Mouse (Mus musculus): ENCODE measurements at regions not wholly inside any gene's neighbourhood (a gene's known extent, or its start where the extent isn't known, plus 50 kb on each side); places are given as distances from the start of the nearest gene placed in this dataset.

DNA sequence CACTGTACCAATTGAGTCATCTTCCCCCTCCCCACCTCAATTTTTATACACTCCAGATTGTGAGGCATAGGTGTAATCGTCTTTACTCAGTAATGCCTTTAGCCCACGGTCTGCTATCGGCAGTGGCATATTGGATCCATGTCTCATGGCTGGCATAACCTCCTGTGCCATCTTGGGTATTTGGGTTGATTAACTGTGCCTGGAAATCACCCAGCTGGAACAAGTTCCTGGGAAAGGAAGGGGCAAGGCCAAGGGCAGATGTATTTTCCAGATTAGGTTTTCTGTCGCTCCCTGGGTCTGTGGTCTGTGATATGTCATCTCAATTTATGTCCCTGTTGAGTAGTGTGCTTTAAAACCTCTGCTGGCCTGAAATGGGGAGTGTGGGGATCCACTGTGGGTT is 158.2 kb downstream of the Glrx3 start:
- ATAC-seq (ENCODE audit: low FRiP score): no peak
- Histone ChIP-seq H3K36me3 (no peaks in the 10 kb centered on the region), H3K9me3 (no peaks in the 10 kb centered on the region), H3K4me1 (replicated peaks) (0 out of 2 replicates have a peak, but pooled peaks cover 6% of the 10 kb centered on the region), H3K9ac (no peak overlapping the region), H3K27me3 (peaks cover 4% of the 10 kb centered on the region; the same call in 1 of the 2 replicates), H3K4me3 (no peak overlapping the region), H3K4me2 (no peak overlapping the region), H3K27ac (no peak overlapping the region)
- 78% methylated on average over 4 of the region's 4 CpGs for WGBS

GRCm38 (mm10) chr7:137596161-137596560 is 158.7 kb downstream of the Glrx3 start:
- H3K36me3 ChIP-seq: no peaks in the 10 kb centered on the region
- H3K4me3 ChIP-seq: no peak overlapping the region
- ATAC-seq (ENCODE audit: low FRiP score): no peak
- H3K4me2 ChIP-seq: no peak overlapping the region
- peaks cover 9% of the 10 kb centered on the region; the same call in 1 of the 2 replicates for H3K27me3 ChIP-seq
- no peak overlapping the region for H3K27ac ChIP-seq
- H3K9me3 ChIP-seq: no peaks in the 10 kb centered on the region
- no peak overlapping the region for H3K9ac ChIP-seq
- H3K4me1 ChIP-seq (replicated peaks): 0 out of 2 replicates have a peak, but pooled peaks cover 6% of the 10 kb centered on the region
- 32% methylated on average over 7 of the region's 7 CpGs for WGBS

GRCm38 (mm10) chr7:137603039-137603438 is 165.6 kb downstream of the Glrx3 start:
- peaks cover 13% of the 10 kb centered on the region; the same call in 1 of the 2 replicates for H3K4me1 ChIP-seq (replicated peaks)
- H3K36me3 ChIP-seq: no peaks in the 10 kb centered on the region
- H3K27me3 ChIP-seq: peaks cover 21% of the 10 kb centered on the region
- H3K9me3 ChIP-seq: no peaks in the 10 kb centered on the region
- H3K27ac ChIP-seq: no peak overlapping the region
- no peak overlapping the region for H3K9ac ChIP-seq
- WGBS: 7% methylated on average over 8 of the region's 8 CpGs
- ATAC-seq (ENCODE audit: low FRiP score): peak; percentile 59; the same call in 1 of the 2 replicates
- no peak overlapping the region for H3K4me3 ChIP-seq
- no peak overlapping the region for H3K4me2 ChIP-seq

DNA sequence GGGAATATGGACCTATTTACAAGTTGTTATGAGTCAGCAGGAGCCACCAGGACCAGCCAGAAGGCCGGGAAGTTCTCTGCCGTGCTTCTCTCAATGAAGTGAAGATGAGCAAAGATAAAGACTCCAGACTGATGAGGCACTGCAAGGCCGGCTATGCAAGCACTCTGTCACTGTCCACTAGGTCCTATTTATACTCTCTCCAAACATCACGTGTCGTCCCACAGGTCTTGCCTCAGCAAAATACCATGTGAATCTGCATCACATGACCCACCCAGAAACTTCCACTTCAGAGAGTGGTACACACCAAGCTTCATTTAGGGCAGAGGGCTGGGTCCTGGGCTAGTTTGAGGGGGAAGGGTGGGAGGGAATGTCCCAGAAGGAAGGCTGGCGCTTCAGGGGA is 172.3 kb downstream of the Glrx3 start:
- H3K36me3 ChIP-seq: no peaks in the 10 kb centered on the region
- 68% methylated on average over 6 of the region's 6 CpGs for WGBS
- no peak overlapping the region for H3K27ac ChIP-seq
- H3K9me3 ChIP-seq: no peaks in the 10 kb centered on the region
- H3K4me1 ChIP-seq (replicated peaks): 0 out of 2 replicates have a peak, but pooled peaks cover 8% of the 10 kb centered on the region
- no peak overlapping the region for H3K4me2 ChIP-seq
- ATAC-seq (ENCODE audit: low FRiP score): no peak
- no peak overlapping the region for H3K4me3 ChIP-seq
- H3K27me3 ChIP-seq: 0 out of 2 replicates have a peak, but pooled peaks cover 3% of the 10 kb centered on the region
- H3K9ac ChIP-seq: no peak overlapping the region

- ATAC-seq (ENCODE audit: low FRiP score): no peak
- no peak overlapping the region for H3K4me3 ChIP-seq
- no peak overlapping the region for H3K27ac ChIP-seq
- 61% methylated on average over 6 of the region's 6 CpGs for WGBS
- H3K4me1 ChIP-seq (replicated peaks): no peaks in the 10 kb centered on the region
- H3K36me3 ChIP-seq: no peaks in the 10 kb centered on the region
- no peaks in the 10 kb centered on the region for H3K9me3 ChIP-seq
- 0 out of 2 replicates have a peak, but pooled peaks cover 3% of the 10 kb centered on the region for H3K27me3 ChIP-seq
- no peak overlapping the region for H3K9ac ChIP-seq
- H3K4me2 ChIP-seq: no peak overlapping the region
Observed at GRCm38 (mm10) chr7:137611363-137611762, 173.9 kb downstream of the Glrx3 start.

DNA sequence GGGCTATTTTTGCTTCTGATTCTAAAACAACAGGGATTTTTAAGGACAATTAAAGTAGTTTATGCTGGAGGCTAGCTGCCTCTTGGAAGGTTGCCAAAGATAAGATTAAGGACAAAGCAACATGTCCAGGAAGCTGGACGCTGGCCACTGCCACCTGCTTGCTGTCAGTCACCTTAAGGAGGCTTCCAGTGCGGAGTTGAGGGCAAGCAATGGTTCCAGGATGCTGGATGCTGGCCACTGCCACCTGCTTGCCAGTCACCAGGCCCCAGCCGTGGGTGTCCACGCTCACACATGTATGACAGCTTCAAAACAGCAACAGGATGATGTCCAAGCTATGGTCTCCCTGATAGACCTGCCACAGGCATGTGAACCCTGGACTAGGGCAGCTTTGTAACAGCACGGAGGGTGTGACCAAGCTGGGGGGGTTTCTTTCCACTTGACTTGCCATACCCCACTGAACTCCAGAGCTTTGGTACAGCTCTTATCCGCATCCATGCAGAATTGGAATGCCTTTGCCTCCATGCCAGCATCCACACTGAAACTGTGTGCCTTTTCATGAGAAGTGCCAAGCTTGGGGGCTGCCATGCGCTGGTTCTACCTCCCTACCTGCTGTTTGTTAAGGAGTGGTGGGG is 174.6 kb downstream of the Glrx3 start:
- Histone ChIP-seq H3K9ac (no peak overlapping the region), H3K27me3 (0 out of 2 replicates have a peak, but pooled peaks cover 3% of the 10 kb centered on the region), H3K27ac (no peak overlapping the region), H3K36me3 (no peaks in the 10 kb centered on the region), H3K4me2 (no peak overlapping the region), H3K4me1 (replicated peaks) (no peaks in the 10 kb centered on the region), H3K4me3 (no peak overlapping the region), H3K9me3 (no peaks in the 10 kb centered on the region)
- ATAC-seq (ENCODE audit: low FRiP score): no peak
- WGBS: 76% methylated on average over 7 of the region's 7 CpGs

GRCm38 (mm10) chr7:137618406-137619133 is 181.2 kb downstream of the Glrx3 start:
- no peak overlapping the region for H3K27ac ChIP-seq
- ATAC-seq (ENCODE audit: low FRiP score): no peak
- no peaks in the 10 kb centered on the region for H3K9me3 ChIP-seq
- H3K4me2 ChIP-seq: no peak overlapping the region
- no peak overlapping the region for H3K9ac ChIP-seq
- H3K36me3 ChIP-seq: no peaks in the 10 kb centered on the region
- H3K4me1 ChIP-seq (replicated peaks): no peaks in the 10 kb centered on the region
- WGBS: 73% methylated on average over 5 of the region's 5 CpGs
- H3K27me3 ChIP-seq: no peaks in the 10 kb centered on the region
- H3K4me3 ChIP-seq: no peak overlapping the region

DNA sequence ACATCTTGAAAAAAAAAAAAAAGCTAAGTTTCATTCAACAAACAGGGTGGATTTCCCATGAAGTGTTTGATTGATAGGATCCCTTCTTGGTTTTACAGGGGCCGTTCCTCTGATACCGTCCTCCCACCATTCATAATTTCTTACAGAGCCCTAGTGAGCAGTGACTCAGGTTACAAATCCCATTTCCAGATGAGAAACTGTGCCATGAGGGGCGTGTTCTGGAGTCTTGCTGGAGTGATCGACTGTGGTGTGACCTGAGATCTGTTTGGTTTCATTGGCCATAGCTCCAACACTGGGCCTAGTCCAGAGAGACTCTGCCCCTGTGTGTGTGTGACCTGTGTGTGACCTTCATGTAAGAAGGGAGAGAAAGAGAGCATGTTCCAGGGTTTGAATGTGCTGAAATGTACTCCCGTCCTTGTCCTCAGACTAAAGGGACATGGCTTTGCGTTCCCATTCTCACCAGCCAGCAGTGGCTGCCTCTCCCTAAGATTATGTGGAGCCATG is 181.9 kb downstream of the Glrx3 start:
- Histone ChIP-seq H3K4me3 (no peak overlapping the region), H3K9me3 (no peaks in the 10 kb centered on the region), H3K9ac (no peak overlapping the region), H3K4me1 (replicated peaks) (no peaks in the 10 kb centered on the region), H3K27ac (no peak overlapping the region), H3K27me3 (no peaks in the 10 kb centered on the region), H3K4me2 (no peak overlapping the region), H3K36me3 (no peaks in the 10 kb centered on the region)
- ATAC-seq (ENCODE audit: low FRiP score): no peak
- whole genome bisulfite sequencing: 79% methylated on average over 6 of the region's 6 CpGs

- no peaks in the 10 kb centered on the region for H3K9me3 ChIP-seq
- H3K27me3 ChIP-seq: no peaks in the 10 kb centered on the region
- no peak overlapping the region for H3K4me3 ChIP-seq
- H3K4me1 ChIP-seq (replicated peaks): no peaks in the 10 kb centered on the region
- H3K9ac ChIP-seq: no peak overlapping the region
- H3K36me3 ChIP-seq: no peaks in the 10 kb centered on the region
- no peak overlapping the region for H3K27ac ChIP-seq
- WGBS: 90% methylated on average over 3 of the region's 3 CpGs
- ATAC-seq (ENCODE audit: low FRiP score): no peak
- no peak overlapping the region for H3K4me2 ChIP-seq
Observed at GRCm38 (mm10) chr7:137628266-137628665, 190.9 kb downstream of the Glrx3 start.

DNA sequence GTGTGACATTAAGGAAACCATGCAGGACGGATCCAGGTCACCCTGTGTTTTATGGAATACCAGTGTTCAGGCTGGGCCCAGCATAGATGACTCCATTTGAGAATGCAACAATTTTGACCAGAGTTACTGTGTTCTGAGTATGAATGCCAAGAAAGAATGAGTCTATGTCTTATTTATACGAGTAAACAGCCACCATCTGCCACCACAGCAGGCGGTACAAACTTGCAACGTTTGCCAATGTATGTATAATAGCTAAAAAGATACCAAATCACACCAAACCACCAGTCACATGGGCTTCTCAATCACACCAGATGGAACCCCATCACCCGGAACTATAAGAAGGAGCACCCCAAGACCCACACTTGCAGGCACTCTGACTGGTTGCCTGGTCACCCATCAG is 192.1 kb downstream of the Glrx3 start:
- Histone ChIP-seq H3K9me3 (no peaks in the 10 kb centered on the region), H3K27me3 (no peaks in the 10 kb centered on the region), H3K36me3 (no peaks in the 10 kb centered on the region), H3K27ac (no peak overlapping the region), H3K4me2 (no peak overlapping the region), H3K9ac (no peak overlapping the region), H3K4me3 (no peak overlapping the region), H3K4me1 (replicated peaks) (no peaks in the 10 kb centered on the region)
- ATAC-seq (ENCODE audit: low FRiP score): no peak
- WGBS: 93% methylated on average over 5 of the region's 5 CpGs

- H3K27ac ChIP-seq: no peak overlapping the region
- H3K4me1 ChIP-seq (replicated peaks): peaks cover 10% of the 10 kb centered on the region
- H3K4me2 ChIP-seq: no peak overlapping the region
- H3K4me3 ChIP-seq: no peak overlapping the region
- H3K27me3 ChIP-seq: no peaks in the 10 kb centered on the region
- no peak overlapping the region for H3K9ac ChIP-seq
- ATAC-seq (ENCODE audit: low FRiP score): no peak
- H3K36me3 ChIP-seq: no peaks in the 10 kb centered on the region
- H3K9me3 ChIP-seq: no peaks in the 10 kb centered on the region
- WGBS: 68% methylated on average over 6 of the region's 6 CpGs
Observed at GRCm38 (mm10) chr7:137648621-137649020, 211.2 kb downstream of the Glrx3 start.

- Histone ChIP-seq H3K4me3 (no peak overlapping the region), H3K4me2 (no peak overlapping the region), H3K9me3 (no peaks in the 10 kb centered on the region), H3K27me3 (no peaks in the 10 kb centered on the region), H3K9ac (no peak overlapping the region), H3K27ac (no peak overlapping the region), H3K36me3 (no peaks in the 10 kb centered on the region), H3K4me1 (replicated peaks) (peaks cover 10% of the 10 kb centered on the region)
- ATAC-seq (ENCODE audit: low FRiP score): no peak
- 87% methylated on average over 6 of the region's 6 CpGs for WGBS
Observed at GRCm38 (mm10) chr7:137649650-137650049, 212.2 kb downstream of the Glrx3 start.
